Mouse (Mus musculus) intestine, embryonic 16.5 days (tissue): Measurements from ENCODE around the gene Hoxa5. TPM values are rescaled to one million over a fixed set of nuclear protein-coding genes. Genes with fewer than 3 reads are reported as not detected.
A peak's percentile ranks its signal among the peaks of the same experiment; 100 is the strongest.

Experiments used
- ATAC-seq: fragments of 200-750 bp; cut with Nextera tagmentation; 2 replicates; pipeline ENCODE4 v1.8.0; 2017; ENCODE audit warnings: moderate TSS enrichment, moderate library complexity
- H3K27ac ChIP-seq: fragments of 300-500 bp; sonication (generic); 2 replicates; pipeline ENCODE4 v1.5.1; 2014; ENCODE audit warnings: mild to moderate bottlenecking, low read length
- H3K27me3 ChIP-seq: fragments of 300-500 bp; sonication (generic); replicated peaks from 2 replicates; pipeline ENCODE4 v1.6.1; 2014; ENCODE audit warnings: low read length, control low read depth, mixed read lengths; ENCODE audit not compliant: control insufficient read depth, insufficient read depth
- H3K36me3 ChIP-seq: fragments of 300-500 bp; sonication (generic); 2 replicates; pipeline ENCODE4 v1.6.1; 2014; ENCODE audit warnings: low read length, control low read depth; ENCODE audit not compliant: control insufficient read depth, insufficient read depth
- H3K4me1 ChIP-seq: fragments of 300-500 bp; sonication (generic); 2 replicates; pipeline ENCODE4 v1.6.1; 2014; ENCODE audit warnings: low read length, control low read depth, mixed read lengths; ENCODE audit not compliant: control insufficient read depth, insufficient read depth
- H3K4me2 ChIP-seq: fragments of 300-500 bp; sonication (generic); 2 replicates; pipeline ENCODE4 v1.6.1; 2014; ENCODE audit warnings: low read depth, low read length, control low read depth
- H3K4me3 ChIP-seq: fragments of 300-500 bp; sonication (generic); 2 replicates; pipeline ENCODE4 v1.5.1; 2014; ENCODE audit warnings: mild to moderate bottlenecking, low read length
- H3K9ac ChIP-seq: fragments of 300-500 bp; sonication (generic); 2 replicates; pipeline ENCODE4 v1.6.1; 2014; ENCODE audit warnings: low read depth, low read length
- H3K9me3 ChIP-seq: fragments of 300-500 bp; sonication (generic); 2 replicates; pipeline ENCODE4 v1.6.1; 2016; ENCODE audit warnings: low read length, control low read depth; ENCODE audit not compliant: control insufficient read depth
- WGBS: fragments of 180-500 bp; shearing (Covaris S2); extraction: QIAGEN DNeasy Blood & Tissue Kit; methylation state at CpG from one replicate; pipeline ENCODE4 v1.1.7; 2014; 5-methylcytosine and 5-hydroxymethylcytosine counted together
- polyA plus RNA-seq: library from polyadenylated mRNA; unstranded; fragments of >200 nt; fragmentation: Nextera tagmentation; extraction: Ambion mirVana; gene quantifications from 2 replicates; pipeline ENCODE4 v1.2.1, GENCODE M21; 2015

Gene Hoxa5
- polyA plus RNA-seq, 1 experiment from 2014 or later, result 15.3 TPM

DNA sequence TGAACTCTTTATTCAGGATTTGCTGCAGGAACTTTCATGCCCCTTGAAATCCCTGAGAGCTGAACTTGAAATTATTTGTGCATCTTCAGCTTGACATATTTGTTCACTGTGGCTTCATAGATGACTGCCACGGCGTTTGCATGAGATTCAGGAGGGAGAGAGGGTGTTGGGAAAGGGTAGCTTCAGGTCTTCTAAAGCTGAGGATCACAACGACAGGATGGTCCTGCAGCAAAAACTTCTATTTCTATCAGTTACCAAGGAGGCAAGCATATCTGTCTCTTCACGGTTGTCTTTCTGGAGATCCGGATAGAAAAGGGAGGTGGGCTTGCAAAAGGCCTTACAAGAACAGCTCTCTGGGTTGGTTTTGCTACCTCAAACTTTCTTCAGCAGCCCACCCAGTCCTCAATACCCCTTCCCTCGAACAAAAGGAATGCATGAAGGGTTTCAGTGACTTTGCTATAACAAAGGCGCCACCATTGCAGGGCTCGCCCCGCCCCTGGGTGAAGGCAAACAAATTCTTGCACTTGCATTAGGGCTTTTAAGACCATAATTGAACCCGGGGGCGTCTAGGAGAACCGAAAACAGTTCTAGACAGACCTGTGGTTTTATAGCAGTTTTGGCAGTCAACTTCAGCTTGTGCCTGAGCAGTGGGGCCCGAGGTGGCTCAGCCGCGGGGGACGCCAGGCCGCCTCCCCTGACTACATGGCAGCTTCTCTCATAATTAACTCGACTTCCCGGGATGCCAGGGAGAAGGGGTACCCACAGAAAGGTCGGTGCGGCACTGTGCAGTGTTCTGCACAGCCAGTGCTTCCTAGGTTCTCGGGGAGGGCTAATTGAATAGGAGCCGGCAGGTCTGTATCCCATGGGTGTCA lies 43.6 kb upstream of the Hoxa5 start:
- Histone ChIP-seq H3K27me3 (peaks cover 75% of the 10 kb centered on the region), H3K27ac (no peak overlapping the region), H3K36me3 (no peaks in the 10 kb centered on the region), H3K9me3 (no peaks in the 10 kb centered on the region), H3K9ac (no peak overlapping the region), H3K4me3 (peak overlapping the region; percentile 4; the same call in 1 of the 2 replicates), H3K4me2 (no peak overlapping the region), H3K4me1 (no peaks in the 10 kb centered on the region)
- ATAC-seq, result no peak
- 3% methylated on average over 23 of the region's 23 CpGs for WGBS

DNA sequence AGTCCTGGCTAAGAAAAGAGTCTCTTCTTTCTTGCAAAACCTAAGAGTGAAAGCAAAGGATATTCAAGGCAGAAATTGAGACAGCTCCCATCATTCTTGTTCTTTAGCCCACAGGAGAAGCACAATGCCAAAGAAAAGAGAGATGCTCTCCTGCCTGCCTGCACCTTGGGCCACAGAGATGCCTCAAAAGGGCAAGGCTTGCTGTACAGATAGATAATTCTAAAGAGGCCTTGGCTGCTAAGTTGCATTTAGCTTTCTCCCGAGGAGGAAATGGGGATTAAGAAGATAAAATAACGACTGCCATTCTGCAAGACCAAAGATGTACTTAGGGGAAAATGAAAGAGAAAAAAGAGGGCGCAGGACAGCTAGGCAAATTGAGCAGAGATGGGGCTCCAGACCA lies 42.5 kb upstream of the Hoxa5 start:
- Histone ChIP-seq H3K9ac (peak overlapping the region; percentile 51; the same call in 1 of the 2 replicates), H3K9me3 (no peaks in the 10 kb centered on the region), H3K4me1 (no peaks in the 10 kb centered on the region), H3K27ac (no peak overlapping the region), H3K27me3 (peaks cover 73% of the 10 kb centered on the region), H3K4me2 (0 out of 2 replicates have a peak overlapping the region, but pooled peaks have one; percentile 6), H3K4me3 (peak overlapping the region; percentile 39), H3K36me3 (no peaks in the 10 kb centered on the region)
- ATAC-seq, result no peak
- 6% methylated on average over 3 of the region's 3 CpGs for WGBS

DNA sequence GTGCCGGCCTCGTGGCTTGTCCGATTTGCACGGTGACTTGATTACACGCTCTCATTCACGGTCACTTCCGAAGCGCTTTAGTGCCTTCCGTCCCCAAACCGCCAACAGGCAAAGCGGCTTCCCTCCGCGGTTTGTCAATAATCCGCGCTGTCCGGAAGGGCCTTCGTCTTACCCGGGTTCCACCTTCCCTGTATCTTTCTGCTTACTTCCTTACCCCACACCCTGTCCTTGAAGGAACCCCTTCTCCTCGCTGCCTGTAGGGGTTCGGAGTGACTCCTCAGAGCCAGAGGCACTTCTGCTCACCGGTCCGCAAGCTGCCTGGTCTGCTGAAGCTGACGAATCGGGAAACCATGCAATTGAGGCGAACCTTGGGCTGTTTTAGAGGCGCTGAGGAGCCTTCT lies 42.0 kb upstream of the Hoxa5 start:
- WGBS, result under 1% methylated on average over 26 of the region's 26 CpGs
- no peak overlapping the region for H3K27ac ChIP-seq
- no peak for ATAC-seq
- H3K4me1 ChIP-seq, result no peaks in the 10 kb centered on the region
- H3K27me3 ChIP-seq, result peaks cover 73% of the 10 kb centered on the region
- no peaks in the 10 kb centered on the region for H3K9me3 ChIP-seq
- peak overlapping the region; percentile 51 for H3K9ac ChIP-seq
- no peaks in the 10 kb centered on the region for H3K36me3 ChIP-seq
- H3K4me2 ChIP-seq, result 0 out of 2 replicates have a peak overlapping the region, but pooled peaks have one; percentile 6
- H3K4me3 ChIP-seq, result peak overlapping the region; percentile 39

- Histone ChIP-seq H3K27me3 (peaks cover 73% of the 10 kb centered on the region), H3K27ac (no peak within 1 kb of the TSS), H3K4me1 (no peaks in the 10 kb centered on the region), H3K36me3 (no peaks in the 10 kb centered on the region), H3K9ac (peak within 1 kb of the TSS; percentile 51), H3K4me2 (0 out of 2 replicates have a peak within 1 kb of the TSS, but pooled peaks have one; percentile 6), H3K4me3 (peak within 1 kb of the TSS; percentile 39), H3K9me3 (no peaks in the 10 kb centered on the region)
- WGBS, result 1% methylated on average over 20 of the region's 20 CpGs
- no peak; the same call in 1 of the 2 replicates for ATAC-seq
These were observed 41.4 kb upstream of the Hoxa5 start, which contains the start of gene Hoxa11 for GRCm38 (mm10) chr6:52245757-52246142. Gene Hoxa11 (minus strand): TSS chr6:52245810.

DNA sequence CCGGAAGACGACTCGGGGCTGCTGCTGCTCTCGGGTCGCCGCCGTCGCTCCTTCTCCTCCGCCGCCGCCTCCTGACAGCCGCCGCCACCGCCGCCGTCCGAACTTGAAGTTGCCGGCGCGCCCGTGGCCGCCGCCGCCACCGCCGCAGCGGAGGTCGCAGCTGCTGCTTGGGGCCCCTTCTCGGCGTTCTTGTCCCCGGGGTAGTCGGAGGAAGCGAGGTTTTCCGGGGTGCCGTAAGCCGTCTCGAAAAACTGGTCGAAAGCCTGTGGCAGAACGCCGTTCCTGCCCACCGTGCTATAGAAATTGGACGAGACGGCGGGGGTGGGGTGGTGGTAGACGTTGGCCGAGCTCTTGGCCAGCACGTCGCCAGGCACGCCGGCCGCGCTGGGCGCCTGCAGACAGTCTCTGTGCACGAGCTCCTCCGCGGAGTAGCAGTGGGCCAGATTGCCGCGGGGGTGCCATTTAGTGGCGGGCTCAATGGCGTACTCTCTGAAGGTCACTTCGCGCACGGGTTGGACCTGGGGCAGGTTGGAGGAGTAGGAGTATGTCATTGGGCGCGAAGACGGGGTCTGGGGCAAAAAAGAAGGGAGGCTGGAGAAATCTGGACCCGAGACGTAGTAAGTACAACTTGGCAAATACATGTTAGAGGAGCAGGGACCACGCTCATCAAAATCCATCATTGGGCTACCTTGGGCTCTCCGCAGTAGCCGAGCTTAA lies 40.8 kb upstream of the Hoxa5 start:
- Histone ChIP-seq H3K4me2 (no peak overlapping the region), H3K4me3 (peak overlapping the region; percentile 39), H3K9me3 (no peaks in the 10 kb centered on the region), H3K9ac (peak overlapping the region; percentile 45), H3K27me3 (peaks cover 76% of the 10 kb centered on the region), H3K36me3 (no peaks in the 10 kb centered on the region), H3K27ac (no peak overlapping the region), H3K4me1 (peaks cover 2% of the 10 kb centered on the region; the same call in 1 of the 2 replicates)
- WGBS, result under 1% methylated on average over 69 of the region's 71 CpGs
- ATAC-seq, result no peak

GRCm38 (mm10) chr6:52244471-52245039 lies 40.2 kb upstream of the Hoxa5 start:
- Histone ChIP-seq H3K4me3 (peak overlapping the region; percentile 39), H3K4me2 (no peak overlapping the region), H3K27me3 (peaks cover 73% of the 10 kb centered on the region), H3K27ac (no peak overlapping the region), H3K9me3 (no peaks in the 10 kb centered on the region), H3K9ac (peak overlapping the region; percentile 45), H3K36me3 (no peaks in the 10 kb centered on the region), H3K4me1 (peaks cover 2% of the 10 kb centered on the region; the same call in 1 of the 2 replicates)
- no peak for ATAC-seq
- 2% methylated on average over 23 of the region's 23 CpGs for WGBS

DNA sequence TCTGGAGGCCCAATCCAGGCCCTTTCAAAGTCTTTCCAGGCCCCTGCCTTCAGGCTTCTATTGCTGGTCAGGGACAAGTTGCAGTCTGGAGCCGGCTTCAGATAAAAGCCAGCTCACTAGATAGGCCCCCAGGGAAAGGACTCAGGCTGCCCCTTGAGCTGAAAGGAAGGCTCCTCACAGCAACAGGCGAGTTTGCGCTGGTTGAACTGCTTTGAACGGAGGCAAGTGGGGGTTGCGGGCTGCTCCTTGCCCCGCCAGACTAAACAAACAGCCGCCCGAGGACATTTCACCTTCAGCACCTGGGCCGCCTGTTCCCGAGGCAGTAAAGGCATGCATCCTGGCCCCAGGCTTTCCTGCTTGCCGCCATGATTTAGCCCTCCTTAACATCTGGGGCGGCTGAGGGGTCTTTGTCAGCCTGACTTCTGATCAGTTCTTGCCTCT lies 39.3 kb upstream of the Hoxa5 start:
- WGBS, result 3% methylated on average over 12 of the region's 12 CpGs

DNA sequence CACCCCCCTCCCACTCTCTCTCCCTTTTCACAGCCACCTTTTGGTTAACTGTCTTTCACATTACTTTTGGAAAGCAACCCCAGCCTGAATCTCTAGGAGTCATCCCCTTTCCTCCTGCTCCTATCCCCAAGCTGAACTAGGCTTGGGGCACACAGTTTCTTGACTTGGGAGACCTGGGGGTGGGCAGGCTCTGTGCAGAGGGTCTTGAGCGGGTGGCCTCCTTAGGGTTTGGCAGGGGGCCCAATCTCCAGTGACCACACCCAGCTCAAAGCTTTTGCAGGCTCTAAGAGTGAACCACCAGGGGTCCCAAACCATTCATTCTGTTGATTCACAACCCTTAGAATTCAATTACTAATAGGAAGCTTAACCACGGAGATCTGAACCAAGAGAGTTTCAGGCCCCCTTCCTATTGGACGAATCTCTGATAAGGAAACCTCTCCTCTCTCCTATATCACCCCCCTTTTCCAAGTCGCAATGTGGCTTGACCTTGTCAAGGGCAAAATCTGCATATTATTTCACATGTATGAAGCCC lies 38.5 kb upstream of the Hoxa5 start:
- Histone ChIP-seq H3K4me1 (peaks cover 2% of the 10 kb centered on the region; the same call in 1 of the 2 replicates), H3K36me3 (no peaks in the 10 kb centered on the region), H3K4me3 (no peak overlapping the region), H3K9me3 (no peaks in the 10 kb centered on the region), H3K9ac (no peak overlapping the region), H3K27me3 (peaks cover 72% of the 10 kb centered on the region), H3K4me2 (no peak overlapping the region), H3K27ac (no peak overlapping the region)
- ATAC-seq, result no peak
- WGBS, result 13% methylated on average over 4 of the region's 4 CpGs

More for the DNA sequence above, 39.3 kb upstream of the Hoxa5 start:
- Histone ChIP-seq H3K27ac (0 out of 2 replicates have a peak overlapping the region, but pooled peaks have one; percentile 12), H3K4me3 (peak overlapping the region; percentile 31), H3K27me3 (peaks cover 75% of the 10 kb centered on the region), H3K36me3 (no peaks in the 10 kb centered on the region), H3K9ac (peak overlapping the region; percentile 12), H3K4me1 (peaks cover 2% of the 10 kb centered on the region; the same call in 1 of the 2 replicates), H3K9me3 (no peaks in the 10 kb centered on the region), H3K4me2 (peak overlapping the region; percentile 8; the same call in 1 of the 2 replicates)
- ATAC-seq, result no peak
